Mouse (Mus musculus) kidney, adult 8-10 months (tissue): ENCODE data around the gene Il27ra.
"Not testable (repeated sequence)": the region's sequence is repeated elsewhere in the genome, so short reads cannot be mapped to it uniquely, and the experiment has no call there.

Experiments
- DNase-seq, 2 experiments: peaks; one replicate each; pipeline ENCODE4 v3.0.0; 2022

Il27ra gene

DNA sequence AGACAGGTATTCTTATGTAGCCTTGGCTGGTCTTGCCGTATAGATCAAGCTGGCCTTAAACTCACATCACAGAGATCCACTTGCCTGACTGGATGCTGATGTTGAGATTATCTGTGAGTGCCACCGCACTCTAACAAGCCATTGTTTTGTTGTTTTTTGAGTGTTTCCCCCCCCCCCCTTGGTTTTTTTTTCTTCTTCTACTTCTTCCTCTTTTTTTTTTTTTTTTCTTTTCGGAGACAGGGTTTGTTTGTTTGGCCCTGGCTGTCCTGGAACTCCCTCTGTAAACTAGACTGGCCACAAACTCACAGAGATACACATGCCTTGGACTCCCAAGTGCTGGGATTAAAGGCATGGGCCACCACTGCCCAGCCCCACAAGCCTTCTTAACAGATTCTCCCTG lies 48.4 kb downstream of the Il27ra start:
- no peak for DNase-seq

- DNase-seq, result no peak
Measured at GRCm38 (mm10) chr8:83992488-83992887, 49.9 kb downstream of the Il27ra start.

DNA sequence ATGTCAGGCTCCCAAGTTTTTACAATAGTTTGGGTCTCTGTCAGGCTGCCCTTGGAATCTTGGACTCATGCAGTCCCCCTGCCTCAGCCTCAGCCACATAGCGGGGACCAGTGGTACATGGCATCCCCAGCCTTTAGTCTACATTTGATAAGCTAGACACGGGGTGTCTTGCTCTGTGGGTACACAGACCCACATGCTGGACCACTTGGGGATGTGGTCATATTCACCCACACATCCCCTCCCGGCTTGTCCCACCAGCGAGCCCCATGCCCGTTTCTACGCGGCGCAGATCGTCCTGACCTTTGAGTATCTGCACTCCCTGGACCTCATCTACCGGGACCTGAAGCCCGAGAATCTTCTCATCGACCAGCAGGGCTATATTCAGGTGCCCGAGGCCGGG lies 52.2 kb downstream of the Il27ra start:
- DNase-seq, result no peak

DNA sequence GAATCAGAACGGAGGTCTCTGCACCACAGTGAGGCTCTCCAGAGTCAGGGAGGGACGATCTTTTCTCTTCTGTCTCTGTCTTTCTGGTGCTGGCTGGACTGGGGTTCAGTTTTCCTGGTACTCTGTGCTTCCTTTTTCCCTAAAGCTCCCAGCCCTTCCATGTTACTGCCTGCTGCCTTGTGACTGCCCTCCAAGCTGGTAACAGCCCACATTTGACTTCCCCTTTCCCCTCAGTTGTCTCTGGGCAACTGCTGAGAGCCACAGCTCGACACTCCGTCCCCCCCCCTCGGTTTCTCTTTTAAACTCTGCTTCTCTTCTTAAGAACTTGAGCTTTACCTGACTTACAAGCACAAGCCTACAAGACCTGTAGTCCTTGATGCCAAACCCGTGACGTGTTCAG lies 53.1 kb downstream of the Il27ra start:
- no peak for DNase-seq

DNA sequence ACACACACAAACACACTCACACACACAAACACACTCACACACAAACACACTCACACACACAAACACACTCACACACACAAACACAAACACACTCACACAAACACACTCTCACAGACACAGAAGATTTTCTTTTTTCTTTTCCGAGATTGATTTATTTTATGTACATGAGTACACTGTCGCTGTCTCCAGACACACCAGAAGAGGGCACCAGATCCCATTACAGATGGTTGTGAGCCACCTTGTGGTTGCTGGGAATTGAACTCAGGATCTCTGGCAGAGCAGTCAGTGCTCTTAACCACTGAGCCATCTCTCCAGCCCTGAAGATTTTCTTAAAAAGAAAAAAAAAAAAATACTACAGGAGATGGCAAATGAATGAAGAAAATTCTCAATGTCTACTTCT lies 59.2 kb downstream of the Il27ra start:
- not testable (repeated sequence) for DNase-seq

DNA sequence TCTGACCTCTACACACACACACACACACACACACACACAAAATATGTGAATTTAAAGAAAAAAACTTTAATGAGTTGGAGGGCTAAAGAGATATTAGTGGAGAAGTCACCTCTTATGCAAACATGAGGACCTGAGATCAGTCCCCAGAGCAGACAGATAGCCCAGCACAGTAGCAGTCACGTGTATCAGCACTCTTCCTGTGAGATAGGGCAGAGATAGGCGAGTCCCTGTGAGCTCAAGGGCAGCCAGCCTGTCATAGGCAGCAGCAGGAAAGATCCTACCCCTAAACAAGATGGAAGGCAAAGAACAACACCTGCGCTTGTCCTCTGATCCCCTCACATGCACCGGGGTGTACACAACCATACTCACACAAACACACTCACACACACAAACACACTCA lies 59.9 kb downstream of the Il27ra start:
- no peak for DNase-seq

- no peak for DNase-seq
Measured at GRCm38 (mm10) chr8:83981533-83981932, 60.9 kb downstream of the Il27ra start.

GRCm38 (mm10) chr8:83980845-83981244 lies 61.5 kb downstream of the Il27ra start:
- no peak for DNase-seq
